Mouse (Mus musculus) brain, embryonic 14.5 days (tissue): ENCODE results near the gene Cxcl12.

Experiments used
- CTCF ChIP-seq: fragments of 200-500 bp; IDR thresholded peaks from 2 replicates; pipeline ENCODE4 v1.5.1; 2012; ENCODE audit warnings: inconsistent platforms, mild to moderate bottlenecking, moderate library complexity, borderline replicate concordance; ENCODE audit not compliant: insufficient read depth, insufficient read length; ENCODE audit errors: extremely low read depth
- POLR2A ChIP-seq: fragments of 200-500 bp; IDR thresholded peaks from 2 replicates; pipeline ENCODE4 v1.6.1; 2012; ENCODE audit warnings: mild to moderate bottlenecking, inconsistent platforms, borderline replicate concordance; ENCODE audit not compliant: poor library complexity, insufficient read depth, insufficient read length, severe bottlenecking; ENCODE audit errors: extremely low read depth

- TF ChIP-seq CTCF (no peak), POLR2A (no peak)
Measured at GRCm38 (mm10) chr6:117129443-117129842, 38.9 kb upstream of the Cxcl12 start.
